Mouse (Mus musculus) liver, embryonic 14.5 days (tissue): ENCODE measurements at regions not wholly inside any gene's neighbourhood (a gene's known extent, or its start where the extent isn't known, plus 50 kb on each side); places are given as distances from the start of the nearest gene placed in this dataset.

Experiments used
- CTCF ChIP-seq: IDR thresholded peaks from 2 replicates; pipeline ENCODE4 v1.5.1; 2016; ENCODE audit warnings: antibody characterized with exemption, low read depth, control low read depth
- EP300 ChIP-seq: IDR thresholded peaks from 2 replicates; pipeline ENCODE4 v1.6.1; 2016; ENCODE audit warnings: antibody characterized with exemption, low read depth

- no peak for TF ChIP-seq CTCF
- no peak for TF ChIP-seq EP300
Observed at GRCm38 (mm10) chr2:116348530-116348914, 282.9 kb upstream of the Meis2 start.
